Mouse (Mus musculus): Measurements from ENCODE around the gene Tmem138. TPM values are rescaled to one million over a fixed set of nuclear protein-coding genes. Genes with fewer than 3 reads are reported as not detected.

The Tmem138 gene
- 19.3 TPM for polyA plus RNA-seq (2017; shearing (Covaris generic))

DNA sequence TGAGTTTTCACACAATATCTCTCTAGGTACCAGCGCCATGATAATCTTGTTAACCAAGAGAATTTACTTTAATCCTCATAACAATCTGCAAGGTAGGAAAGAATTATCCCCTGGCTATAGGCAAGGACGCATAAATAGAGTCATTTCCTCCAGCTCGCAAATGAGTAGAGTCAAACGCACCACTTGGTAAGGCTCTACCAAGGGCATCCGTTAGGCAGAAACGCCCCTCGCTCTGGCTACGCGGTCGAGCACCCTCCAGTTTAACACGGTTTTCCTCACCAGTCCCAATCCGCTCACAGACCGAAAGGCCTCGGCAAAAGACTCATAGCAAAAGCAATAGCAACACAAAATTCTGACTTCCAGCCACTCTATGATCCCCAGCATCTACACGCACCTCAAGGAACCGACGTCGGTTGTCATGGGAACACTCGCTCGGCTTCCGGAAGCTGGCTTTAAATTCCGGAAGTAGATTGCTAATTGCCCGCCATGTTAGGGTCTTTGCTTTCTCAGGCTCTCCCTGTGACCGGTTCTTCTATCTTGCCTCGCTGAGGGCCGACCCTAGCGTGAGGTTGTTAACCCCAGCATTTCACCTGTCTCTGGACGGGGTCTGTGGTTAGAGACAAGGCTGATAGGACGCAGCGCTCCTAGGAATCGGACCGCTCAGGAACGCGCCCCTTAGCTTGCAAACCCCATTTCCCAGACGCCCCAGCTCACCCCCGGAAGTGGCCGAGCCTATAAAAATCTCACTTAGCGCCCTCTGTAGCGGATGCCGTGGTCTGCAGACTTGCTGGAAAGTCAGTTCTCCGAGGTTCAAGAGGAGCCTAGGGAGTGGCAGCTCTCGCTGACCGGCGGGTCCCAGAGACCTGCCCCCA, at the start of gene Tmem138, which contains the start of gene Cyb561a3:
Gene Tmem138, minus strand, starts transcription at position 673 of the 872 bp plus-strand sequence.
Gene Cyb561a3, plus strand, starts transcription at position 483 of the 872 bp plus-strand sequence.

GRCm38 (mm10) chr19:10605293-10605900, 28.2 kb upstream of the Tmem138 start, which contains the start of the genes Ddb1 and Tkfc:
Gene Ddb1, plus strand, starts transcription at chr19:10605327.
Gene Tkfc, minus strand, starts transcription at chr19:10605654.

GRCm38 (mm10) chr19:10555624-10556510, 21.3 kb downstream of the Tmem138 start, which contains the start of gene Tmem216:
Gene Tmem216, minus strand, starts transcription at chr19:10556238.

DNA sequence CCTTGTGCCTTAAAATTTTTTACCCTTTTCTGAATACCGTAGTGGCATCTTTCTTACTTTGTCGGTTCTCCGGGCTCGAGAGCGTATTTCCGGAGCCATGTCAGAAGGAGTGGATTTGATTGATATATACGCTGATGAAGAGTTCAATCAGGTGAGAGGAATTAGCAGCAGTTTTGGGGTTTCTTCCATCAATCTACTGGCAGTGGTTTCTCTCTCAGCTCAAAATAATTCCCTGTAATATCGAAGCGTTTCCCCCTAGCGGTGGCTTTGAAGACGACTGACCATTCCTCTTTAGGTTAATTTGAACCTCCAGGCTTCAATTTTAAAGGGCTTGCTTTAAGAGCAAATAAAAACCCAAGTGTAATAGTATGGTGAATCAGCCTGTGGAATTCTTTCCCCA, 51.3 kb downstream of the Tmem138 start, which contains the start of gene Sdhaf2:
Gene Sdhaf2, minus strand, starts transcription at position 233 of the 400 bp plus-strand sequence.

DNA sequence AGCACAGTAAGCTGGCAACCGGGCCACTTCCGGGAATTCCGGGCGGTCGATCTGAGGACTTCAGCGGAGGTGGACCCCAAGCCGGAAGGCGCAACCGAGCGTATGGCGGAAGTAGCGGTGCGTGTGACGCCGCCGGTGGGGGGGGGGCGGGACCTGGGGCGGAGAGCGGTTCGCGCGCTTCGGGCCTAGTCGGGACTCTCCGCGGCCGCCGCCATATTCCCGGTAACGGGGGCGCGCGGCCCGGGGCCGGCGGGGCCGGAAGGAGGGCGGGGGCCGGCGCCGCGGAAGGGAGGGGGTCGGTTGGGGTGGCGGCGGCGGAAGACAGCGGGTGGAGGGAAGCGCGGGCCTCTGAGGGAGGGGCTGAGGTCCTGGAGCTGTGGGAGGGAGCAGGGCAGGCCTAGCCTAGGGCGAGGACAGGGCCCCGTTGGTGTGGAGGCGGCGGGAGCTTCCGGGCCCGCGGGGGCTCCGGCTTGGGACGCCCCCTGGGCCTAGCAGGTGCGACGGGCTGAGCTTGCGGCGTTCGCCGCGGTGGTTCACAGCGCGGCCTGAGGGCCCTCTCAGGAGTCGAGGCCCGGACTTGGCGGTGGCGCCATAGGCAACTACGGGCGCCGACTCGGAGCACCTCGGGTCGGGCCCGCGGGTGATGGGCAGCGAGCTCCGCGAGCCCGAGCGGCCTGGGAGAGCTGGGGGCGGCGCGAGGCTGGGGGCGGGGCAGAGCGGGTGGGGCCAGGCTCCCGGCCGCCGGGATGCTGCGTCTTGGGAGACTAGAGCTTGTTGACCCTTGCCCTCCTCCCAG, 51.9 kb downstream of the Tmem138 start, which contains the start of gene Cpsf7:
Gene Cpsf7, plus strand, starts transcription at position 161 of the 796 bp plus-strand sequence.

Other genes with a start within 250 kb of the Tmem138 start
- 0.05 TPM for gene Syt7, start 188.3 kb downstream of the Tmem138 start, polyA plus RNA-seq (2017; shearing (Covaris generic))
- gene Lrrc10b, start 119.9 kb downstream of the Tmem138 start, polyA plus RNA-seq (2017; shearing (Covaris generic)) = not detected
- 0.26 TPM for gene Ppp1r32, start 94.4 kb downstream of the Tmem138 start, polyA plus RNA-seq (2017; shearing (Covaris generic))
- gene Cpsf7, start 52.1 kb downstream of the Tmem138 start, polyA plus RNA-seq (2017; shearing (Covaris generic)) = 33.2 TPM
- 86.7 TPM for gene Sdhaf2, start 51.2 kb downstream of the Tmem138 start, polyA plus RNA-seq (2017; shearing (Covaris generic))
- 9.6 TPM for gene Tmem216, start 21.1 kb downstream of the Tmem138 start, polyA plus RNA-seq (2017; shearing (Covaris generic))
- 42.7 TPM for gene Cyb561a3, start 190 bp downstream of the Tmem138 start, polyA plus RNA-seq (2017; shearing (Covaris generic))
- gene Ddb1, start 28.0 kb upstream of the Tmem138 start, polyA plus RNA-seq (2017; shearing (Covaris generic)) = 165 TPM
- 9.3 TPM for gene Tkfc, start 28.3 kb upstream of the Tmem138 start, polyA plus RNA-seq (2017; shearing (Covaris generic))
- gene Vwce, start 56.9 kb upstream of the Tmem138 start, polyA plus RNA-seq (2017; shearing (Covaris generic)) = not detected
- gene Pga5, start 100.7 kb upstream of the Tmem138 start, polyA plus RNA-seq (2017; shearing (Covaris generic)) = not detected
- 24.2 TPM for gene Vps37c, start 111.4 kb upstream of the Tmem138 start, polyA plus RNA-seq (2017; shearing (Covaris generic))
- 647 TPM for gene Cd5, start 161.6 kb upstream of the Tmem138 start, polyA plus RNA-seq (2017; shearing (Covaris generic))